Mouse (Mus musculus) right cerebral cortex, adult 2 months (tissue): ENCODE data around the gene Ripply2.
"Not testable (repeated sequence)": the region's sequence is repeated elsewhere in the genome, so short reads cannot be mapped to it uniquely, and the experiment has no call there.

ENCODE experiments used
- DNase-seq, 2 experiments: peaks; one replicate each; pipeline ENCODE4 v3.0.0; 2021 to 2022; ENCODE audit warnings: low spot score in 2 of 2

Ripply2 gene

GRCm38 (mm10) chr9:87015288-87015937 is at the start of gene Ripply2:
Gene Ripply2, plus strand, starts transcription at chr9:87015537.
- DNase-seq = peak; percentile 48 to 65

- DNase-seq = not testable (repeated sequence)
These were observed 42.9 kb upstream of the Ripply2 start for GRCm38 (mm10) chr9:86972471-86972870.

DNA sequence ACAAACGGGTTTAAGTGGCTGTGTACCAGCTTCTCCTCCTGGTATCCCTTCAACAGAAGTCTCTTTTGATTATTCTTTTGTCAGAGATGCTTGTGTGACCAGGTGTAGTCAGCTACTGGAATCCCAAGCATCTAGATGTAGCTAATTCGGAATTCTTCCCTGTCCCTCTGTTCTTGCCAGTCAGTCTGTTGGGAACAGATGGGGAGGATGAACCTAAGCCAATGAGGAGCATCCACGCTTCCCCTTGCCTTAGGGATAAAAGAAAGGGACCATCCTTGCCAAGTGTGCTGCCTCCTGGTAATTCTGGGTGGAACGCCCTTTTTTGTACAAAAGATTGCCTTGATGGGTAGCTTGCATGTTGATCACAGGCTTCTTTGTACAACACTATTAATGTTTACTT is 41.8 kb upstream of the Ripply2 start:
- DNase-seq = no peak

GRCm38 (mm10) chr9:86976896-86977295 is 38.4 kb upstream of the Ripply2 start:
- peak in 1 of 2 experiments; percentile 15 for DNase-seq

DNA sequence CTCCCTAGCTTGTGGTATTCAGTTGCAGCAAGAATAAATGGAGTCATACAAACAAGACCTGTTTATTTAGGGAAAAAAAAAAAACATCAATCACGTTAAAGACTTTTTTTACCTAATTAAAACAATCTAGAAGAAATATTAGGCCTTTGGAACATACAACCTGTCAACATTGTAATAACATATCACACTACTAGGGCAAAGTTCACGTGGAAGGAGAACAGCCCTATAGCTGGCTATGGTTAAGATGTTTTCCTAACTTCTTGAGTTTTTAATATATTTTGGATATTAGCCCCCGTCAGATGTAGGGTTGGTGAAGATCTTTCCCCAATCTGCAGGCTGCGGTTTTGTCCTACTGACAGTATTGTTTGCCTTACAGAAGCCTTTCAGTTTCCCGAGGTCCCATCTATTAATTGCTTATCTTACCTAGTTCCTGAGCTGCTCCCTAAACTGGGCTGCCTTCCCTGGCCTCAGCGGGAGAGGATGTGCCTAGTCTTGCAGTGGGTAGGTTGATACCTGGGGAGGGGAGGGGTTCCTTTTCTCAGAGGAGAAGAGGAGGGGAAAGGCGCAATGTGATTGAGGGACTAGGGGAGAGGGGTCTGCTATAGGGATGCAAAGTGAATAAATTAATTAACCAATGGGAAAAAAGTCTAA is 37.0 kb upstream of the Ripply2 start:
- DNase-seq = no peak

- DNase-seq = no peak
These were observed 35.3 kb upstream of the Ripply2 start for GRCm38 (mm10) chr9:86980048-86980447.

DNA sequence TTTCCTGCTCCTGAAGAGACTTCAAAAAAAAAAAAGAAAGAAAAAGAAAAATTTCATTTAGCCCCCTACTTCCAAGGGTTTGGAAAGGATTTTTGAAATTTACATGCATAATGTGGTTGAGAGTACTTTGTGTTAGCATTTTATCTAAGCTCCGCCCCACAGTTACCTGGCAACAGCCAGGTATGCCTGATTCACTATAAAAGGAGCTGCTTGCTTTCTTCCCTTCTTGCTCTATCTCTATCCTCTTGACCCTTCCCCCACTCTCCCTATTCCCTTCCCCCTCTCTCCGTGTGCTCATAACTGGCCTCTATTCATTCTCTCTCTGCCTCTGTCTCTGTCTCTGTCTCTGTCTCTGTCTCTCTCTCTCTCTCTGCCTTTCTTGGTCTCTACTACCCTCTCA is 34.4 kb upstream of the Ripply2 start:
- DNase-seq = no peak

DNA sequence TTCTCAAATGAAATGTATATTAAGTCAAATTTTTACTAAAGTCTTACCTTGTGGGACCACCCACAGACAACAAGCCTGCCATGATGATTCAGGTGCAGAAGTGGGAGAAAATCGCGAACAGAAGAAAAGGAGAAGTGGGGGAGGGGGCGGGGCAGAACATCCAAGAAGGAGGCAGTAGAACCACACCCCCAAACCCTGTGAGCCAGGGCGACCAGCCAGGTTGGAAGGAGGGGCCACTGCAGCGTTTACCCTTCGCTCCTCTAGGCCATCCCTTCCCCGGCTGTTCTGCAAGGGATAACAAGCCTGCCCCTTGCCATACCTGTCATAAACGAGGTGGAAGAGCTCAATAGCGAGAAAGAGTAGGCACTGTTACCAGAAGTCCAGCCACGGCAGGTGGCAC is 33.8 kb upstream of the Ripply2 start:
- no peak for DNase-seq

DNA sequence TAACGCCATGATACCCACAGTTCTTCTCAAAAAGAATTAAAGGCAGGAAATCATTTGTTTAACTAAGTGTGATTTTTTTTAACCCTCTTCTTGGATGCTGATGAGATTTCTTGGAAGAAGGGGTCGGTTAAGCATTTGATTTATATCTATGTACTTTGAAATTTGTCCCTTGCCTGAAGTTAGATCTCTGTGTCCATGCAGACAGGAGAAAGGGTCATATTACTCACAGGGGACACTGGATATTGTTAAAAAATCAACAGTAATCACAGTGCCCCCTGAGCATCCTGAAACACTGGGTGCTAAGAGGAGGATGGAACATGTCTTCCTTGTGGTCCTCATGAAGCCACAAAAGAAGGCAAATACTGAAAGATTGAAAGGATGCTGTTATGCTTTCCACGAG is 30.8 kb upstream of the Ripply2 start:
- DNase-seq = no peak

- no peak for DNase-seq
These were observed 30.2 kb upstream of the Ripply2 start for GRCm38 (mm10) chr9:86985105-86985504.

DNA sequence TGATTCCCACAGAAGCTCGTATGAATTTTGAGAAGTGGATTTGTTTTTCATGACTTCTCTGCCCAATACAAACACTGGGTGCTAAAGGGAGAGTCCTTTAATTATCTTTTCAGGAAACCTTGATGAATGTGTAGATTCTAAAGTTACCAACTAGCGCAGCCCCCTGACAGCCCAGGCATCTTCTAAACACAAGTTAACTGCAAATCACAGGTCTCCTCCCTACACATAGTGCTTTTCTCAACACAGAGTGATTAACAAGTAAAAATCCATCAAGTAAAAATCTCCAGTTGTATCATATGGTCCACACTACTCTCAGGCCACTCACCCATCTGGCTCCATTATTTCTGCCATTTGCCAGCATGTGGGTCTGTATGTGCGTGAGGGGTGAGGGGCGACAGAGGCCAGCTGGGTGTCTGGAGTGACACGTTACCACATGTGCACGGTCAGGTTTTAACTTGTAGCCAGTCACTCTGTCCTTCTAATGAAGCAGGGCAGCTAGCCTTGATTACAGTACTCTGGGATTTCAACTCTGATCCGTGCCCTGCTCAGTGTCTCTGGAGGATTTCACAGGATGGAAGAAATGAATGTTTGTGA is 28.5 kb upstream of the Ripply2 start:
- no peak for DNase-seq

GRCm38 (mm10) chr9:86989822-86990221 is 25.5 kb upstream of the Ripply2 start:
- DNase-seq = no peak

DNA sequence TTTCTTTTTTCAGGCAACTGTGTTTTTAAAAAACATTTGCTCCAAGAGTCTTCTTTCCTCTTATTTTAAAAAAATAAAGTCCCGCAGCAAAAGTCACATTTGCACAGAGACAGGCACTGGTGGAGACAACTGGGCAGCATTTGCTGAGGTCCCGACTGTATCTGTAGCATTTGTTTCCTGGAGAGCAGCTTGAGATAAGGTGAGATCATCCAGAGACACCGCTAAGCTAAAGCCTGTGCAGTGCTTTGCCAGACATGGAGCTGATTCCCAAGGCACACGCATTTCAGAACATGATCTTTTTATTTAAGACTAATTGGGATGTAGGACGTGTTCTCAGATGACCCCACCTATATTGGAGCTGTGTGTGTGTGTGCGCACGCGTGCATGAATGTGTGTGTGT is 23.6 kb upstream of the Ripply2 start:
- no peak for DNase-seq

- DNase-seq = no peak
These were observed 18.2 kb upstream of the Ripply2 start for GRCm38 (mm10) chr9:86997046-86997691.

- peak; percentile 58 to 70 for DNase-seq
These were observed 15.3 kb upstream of the Ripply2 start for GRCm38 (mm10) chr9:86999956-87000582.

DNA sequence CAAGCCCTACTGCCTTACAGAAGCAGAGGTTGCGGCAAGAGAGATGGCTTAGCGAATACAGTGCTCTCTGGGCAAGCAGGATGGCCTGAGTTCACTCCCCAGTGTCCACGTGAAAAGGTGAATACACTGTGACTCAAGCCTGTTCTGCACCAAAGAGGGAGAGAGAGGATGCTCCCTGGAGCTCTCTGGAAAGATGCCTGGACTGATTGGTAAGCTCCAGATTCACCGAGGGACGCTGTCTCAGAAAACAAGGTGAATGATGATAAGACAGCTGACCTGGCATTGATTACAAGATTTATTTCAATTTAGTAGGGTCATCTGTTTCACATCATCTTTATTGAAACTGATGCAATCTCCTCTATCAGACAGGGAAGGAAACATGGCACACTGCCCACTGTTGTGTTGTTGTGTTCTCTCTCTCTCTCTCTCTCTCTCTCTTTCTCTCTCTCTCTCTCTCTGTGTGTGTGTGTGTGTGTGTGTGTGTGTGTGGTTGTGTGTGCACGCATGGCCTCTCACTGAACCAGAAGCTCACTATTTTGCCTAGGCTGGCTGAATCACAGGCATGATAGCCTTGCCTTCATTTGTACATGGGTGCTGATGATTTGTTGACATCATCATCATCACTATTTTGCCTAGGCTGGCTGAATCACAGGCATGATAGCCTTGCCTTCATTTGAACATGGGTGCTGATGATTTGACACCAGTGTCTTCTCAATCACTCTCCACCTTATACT is 10.5 kb upstream of the Ripply2 start:
- no peak for DNase-seq

- no peak for DNase-seq
These were observed 9.9 kb upstream of the Ripply2 start for GRCm38 (mm10) chr9:87005435-87005779.

GRCm38 (mm10) chr9:87008507-87008906 is 6.8 kb upstream of the Ripply2 start:
- DNase-seq = no peak

DNA sequence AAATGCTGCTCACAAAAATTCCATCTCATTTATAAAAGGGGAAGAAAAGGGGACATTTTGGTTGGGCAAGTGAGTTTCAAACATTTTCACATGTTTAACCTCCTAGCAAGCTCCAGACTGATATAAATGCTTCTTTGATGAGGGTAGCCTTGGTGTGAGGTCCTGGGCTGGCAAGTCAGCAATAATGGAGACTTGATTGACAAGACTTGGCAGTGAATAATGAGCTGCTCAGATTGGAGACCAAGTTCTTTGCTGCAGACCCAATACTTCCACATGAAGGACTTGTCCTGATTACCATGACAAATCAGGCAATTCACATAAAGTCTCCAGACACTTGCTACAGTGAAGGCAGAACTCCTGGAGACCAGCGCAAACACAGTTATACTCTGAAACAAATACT is 6.4 kb upstream of the Ripply2 start:
- no peak for DNase-seq

DNA sequence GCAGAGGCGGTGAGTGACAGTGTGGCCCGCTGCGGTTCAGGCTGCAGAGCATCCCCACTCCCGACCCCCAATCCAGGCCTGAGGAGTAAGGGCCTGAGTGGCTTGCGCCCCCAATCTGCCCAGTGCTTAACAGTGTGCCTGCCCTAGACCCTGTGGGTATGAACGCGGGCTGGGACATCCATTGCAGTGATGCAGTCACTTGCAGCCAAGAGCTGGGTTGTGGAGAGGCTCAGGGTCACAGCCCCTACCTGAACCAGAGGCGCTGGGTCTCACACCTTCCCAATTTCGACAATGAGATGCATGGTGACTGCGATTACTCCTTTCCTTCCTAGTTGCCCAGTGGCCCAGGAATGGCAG is 579 bp downstream of the Ripply2 start:
- no peak for DNase-seq

DNA sequence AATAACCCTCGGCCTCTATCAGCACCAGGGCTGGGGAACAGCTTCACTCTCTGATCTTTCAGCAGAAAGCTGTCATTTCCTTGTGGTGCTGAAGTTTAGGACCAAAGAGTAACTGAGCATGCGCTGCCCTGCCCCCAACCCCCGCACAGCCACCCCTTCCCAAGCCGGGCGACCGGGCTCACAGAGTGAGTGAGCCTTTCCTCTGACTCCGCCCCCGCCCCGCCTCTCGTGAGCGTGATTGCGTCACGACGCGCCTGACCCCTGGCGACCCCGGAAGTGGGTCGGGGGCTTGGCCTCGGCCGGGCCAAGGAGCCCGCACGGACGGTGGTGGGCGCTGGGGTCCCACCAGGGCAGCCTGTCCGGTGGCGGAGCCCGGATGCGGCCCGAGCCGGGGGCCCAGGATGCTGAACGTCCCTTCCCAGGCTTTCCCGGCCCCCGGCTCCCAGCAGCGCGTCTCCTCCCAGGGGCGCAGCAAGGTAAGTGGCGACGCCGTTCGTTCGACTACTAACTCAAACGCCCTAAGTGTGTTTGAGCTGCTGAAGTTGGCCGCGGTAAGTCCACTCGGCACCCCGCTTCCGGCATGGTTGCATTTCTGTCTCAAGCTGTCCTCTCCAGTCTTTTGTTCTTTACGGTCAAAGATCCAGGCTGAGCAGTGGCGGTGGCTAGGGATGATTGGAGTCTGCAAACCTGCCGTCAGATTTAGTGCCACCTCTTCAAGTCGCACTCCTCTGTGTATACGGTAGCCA is 6.6 kb downstream of the Ripply2 start, which contains the start of gene Cyb5r4:
Gene Cyb5r4, plus strand, starts transcription at position 237 of the 746 bp plus-strand sequence.
- DNase-seq = peak; percentile 92 to 94
